Mouse (Mus musculus): ENCODE measurements around the gene Psmc4. TPM values are rescaled to one million over a fixed set of nuclear protein-coding genes. Genes with fewer than 3 reads are reported as not detected.

The Psmc4 gene
- total RNA-seq, 2 experiments from 2014 or later: 161 to 198 TPM

Other genes starting within 250 kb of the Psmc4 start
- gene Zfp626, start 242.9 kb downstream of the Psmc4 start, total RNA-seq (2014; fragmentation: Nextera tagmentation): 9.5 and 10.6 TPM in 2 replicates
- gene Zfp626, start 242.9 kb downstream of the Psmc4 start, total RNA-seq (2017): 4.1 and 7.3 TPM in 2 replicates
- 0.88 and 3.9 TPM in 2 replicates for gene Zfp59, start 211.5 kb downstream of the Psmc4 start, total RNA-seq (2014; fragmentation: Nextera tagmentation)
- 7.4 and 8.9 TPM in 2 replicates for gene Zfp59, start 211.5 kb downstream of the Psmc4 start, total RNA-seq (2017)
- gene Zfp607a, start 192.6 kb downstream of the Psmc4 start, total RNA-seq (2014; fragmentation: Nextera tagmentation): 4.7 and 9.4 TPM in 2 replicates
- 6.1 and 13.1 TPM in 2 replicates for gene Zfp607a, start 192.6 kb downstream of the Psmc4 start, total RNA-seq (2017)
- 2.0 and 5.7 TPM in 2 replicates for gene Zfp974, start 120.6 kb downstream of the Psmc4 start, total RNA-seq (2014; fragmentation: Nextera tagmentation)
- gene Zfp974, start 120.6 kb downstream of the Psmc4 start, total RNA-seq (2017): 0.36 and 5.4 TPM in 2 replicates
- 17.2 and 18.2 TPM in 2 replicates for gene Zfp780b, start 70.9 kb downstream of the Psmc4 start, total RNA-seq (2014; fragmentation: Nextera tagmentation)
- 7.8 and 12.0 TPM in 2 replicates for gene Zfp780b, start 70.9 kb downstream of the Psmc4 start, total RNA-seq (2017)
- 3.1 and 4.8 TPM in 2 replicates for gene Zfp850, start 36.0 kb downstream of the Psmc4 start, total RNA-seq (2014; fragmentation: Nextera tagmentation)
- 11.9 and 12.2 TPM in 2 replicates for gene Zfp850, start 36.0 kb downstream of the Psmc4 start, total RNA-seq (2017)
- gene Fcgbp, start 21.1 kb upstream of the Psmc4 start, total RNA-seq (2014; fragmentation: Nextera tagmentation): not detected in 2 replicates
- not detected in 2 replicates for gene Fcgbp, start 21.1 kb upstream of the Psmc4 start, total RNA-seq (2017)
- not detected in 2 replicates for gene 9530053A07Rik, start 79.4 kb upstream of the Psmc4 start, total RNA-seq (2014; fragmentation: Nextera tagmentation)
- gene 9530053A07Rik, start 79.4 kb upstream of the Psmc4 start, total RNA-seq (2017): not detected in 2 replicates
- 226 and 268 TPM in 2 replicates for gene Fbl, start 119.6 kb upstream of the Psmc4 start, total RNA-seq (2014; fragmentation: Nextera tagmentation)
- gene Fbl, start 119.6 kb upstream of the Psmc4 start, total RNA-seq (2017): 234 and 267 TPM in 2 replicates
- 1.2 and 4.1 TPM in 2 replicates for gene Dyrk1b, start 129.4 kb upstream of the Psmc4 start, total RNA-seq (2014; fragmentation: Nextera tagmentation)
- 2.3 and 3.2 TPM in 2 replicates for gene Dyrk1b, start 129.4 kb upstream of the Psmc4 start, total RNA-seq (2017)
- 1.2 and 2.3 TPM in 2 replicates for gene Eid2, start 217.8 kb upstream of the Psmc4 start, total RNA-seq (2014; fragmentation: Nextera tagmentation)
- gene Eid2, start 217.8 kb upstream of the Psmc4 start, total RNA-seq (2017): 2.0 and 2.8 TPM in 2 replicates
- 1.2 and 2.1 TPM in 2 replicates for gene Eid2b, start 227.6 kb upstream of the Psmc4 start, total RNA-seq (2014; fragmentation: Nextera tagmentation)
- 1.6 and 1.9 TPM in 2 replicates for gene Eid2b, start 227.6 kb upstream of the Psmc4 start, total RNA-seq (2017)
- not detected in 2 replicates for gene Selenov, start 241.1 kb upstream of the Psmc4 start, total RNA-seq (2014; fragmentation: Nextera tagmentation)
- not detected in 2 replicates for gene Selenov, start 241.1 kb upstream of the Psmc4 start, total RNA-seq (2017)

All from granulocyte monocyte progenitor cell, adult 5-6 weeks (primary cell).